Mouse (Mus musculus) cerebellum, postnatal 10 days (tissue): ENCODE data around the gene Hrh2.

Source experiments
- DNase-seq, 2 experiments: peaks; one replicate each; pipeline ENCODE4 v3.0.0; 2021; ENCODE audit warnings: mixed read lengths in 2 of 2

Gene Hrh2

DNA sequence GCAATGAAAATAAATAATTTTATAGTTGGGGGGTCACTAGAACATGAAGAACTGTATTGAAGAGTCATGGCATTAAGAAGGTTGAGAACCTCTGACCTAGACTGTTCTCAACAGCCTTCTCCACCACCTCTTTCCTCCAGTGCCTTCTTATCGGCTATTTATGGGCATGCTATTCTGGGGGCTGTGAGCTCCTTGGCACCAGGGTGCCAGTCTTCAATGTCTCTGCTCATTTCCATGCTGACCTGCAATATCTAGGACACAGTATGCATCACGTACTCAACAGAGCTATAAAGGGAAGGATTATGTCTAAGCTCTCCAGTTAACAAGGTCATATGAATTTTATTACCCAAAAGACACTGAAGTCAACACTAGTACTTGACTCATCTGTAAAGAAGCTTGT is 14.6 kb upstream of the Hrh2 start:
- no peak for DNase-seq

DNA sequence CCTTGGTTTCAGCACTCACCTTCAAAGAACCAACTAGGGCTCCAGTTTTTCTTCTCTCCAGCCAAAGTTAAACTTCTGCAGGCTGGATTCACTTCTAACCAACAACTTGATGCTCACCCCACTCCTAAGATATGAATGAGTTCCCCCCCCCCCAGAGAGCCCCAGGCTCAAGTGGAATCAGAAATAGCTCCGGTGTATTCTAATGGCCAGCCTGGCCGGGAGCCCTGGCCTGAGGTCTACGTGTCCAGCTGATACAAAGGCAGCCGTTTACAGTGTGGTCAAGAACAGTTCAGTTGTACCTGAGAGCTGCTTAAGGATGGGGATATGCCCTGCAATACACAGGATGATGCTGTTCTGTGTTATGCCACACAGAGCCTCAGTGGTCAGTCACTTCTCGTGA is 13.3 kb upstream of the Hrh2 start:
- DNase-seq: no peak

DNA sequence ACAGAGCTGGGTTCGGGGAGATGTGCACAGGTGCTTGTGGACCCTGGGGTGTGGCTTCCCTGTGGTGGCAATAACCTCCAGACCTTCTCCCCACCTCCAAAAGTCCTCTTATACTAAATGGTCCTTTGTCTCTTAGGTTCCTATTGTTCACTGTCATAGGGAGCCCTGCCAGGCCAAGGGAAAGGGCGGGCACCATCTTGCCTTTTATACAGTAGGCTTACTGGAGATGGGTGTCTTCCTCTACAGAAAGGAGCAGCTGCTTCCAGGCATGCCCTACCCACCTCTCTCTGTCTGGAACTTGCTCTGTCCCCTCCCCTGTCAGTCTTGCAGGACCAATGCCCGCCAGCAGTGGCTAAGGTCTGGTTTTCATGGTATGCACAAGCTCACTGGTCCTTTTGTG is 12.0 kb upstream of the Hrh2 start:
- DNase-seq: no peak

DNA sequence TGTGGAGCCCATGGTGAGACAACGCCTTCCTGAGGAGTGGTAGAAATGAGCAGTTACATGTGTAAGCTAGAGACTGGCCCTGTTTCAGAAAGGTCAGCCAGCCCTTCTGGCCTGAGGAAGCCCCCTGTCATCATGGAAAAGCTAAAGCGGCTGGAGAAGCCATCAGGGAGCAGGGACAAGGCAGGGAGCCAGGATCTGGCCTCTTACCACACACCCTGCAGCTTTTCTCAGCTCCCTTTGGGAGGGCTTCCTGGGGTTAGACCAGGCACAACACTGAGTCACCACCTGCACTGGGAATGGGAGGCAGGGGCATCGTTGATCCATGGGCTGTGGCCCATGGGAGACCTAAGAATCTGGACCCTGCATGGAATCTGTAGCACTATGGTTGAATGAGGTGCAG is 11.5 kb upstream of the Hrh2 start:
- peak in 1 of 2 experiments; percentile 37 for DNase-seq

DNA sequence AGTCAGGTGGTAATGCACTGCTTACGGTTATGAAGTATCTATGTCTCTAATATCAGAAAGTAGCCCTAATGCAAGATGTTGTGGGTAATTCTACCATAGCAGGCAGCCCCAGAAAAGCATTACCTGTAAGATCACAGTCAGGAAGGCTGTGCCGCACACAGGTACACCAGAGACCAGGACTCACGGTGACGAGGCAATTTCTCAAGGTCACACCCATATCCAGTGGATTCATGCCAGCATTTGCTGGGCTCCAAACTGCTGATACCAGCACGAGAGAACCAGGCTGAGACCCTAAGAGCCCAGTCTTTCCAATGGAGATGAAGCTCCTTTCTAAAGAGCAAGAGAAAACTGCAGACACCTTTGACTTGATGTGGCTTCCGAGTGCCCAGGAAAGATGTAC is 10.6 kb upstream of the Hrh2 start:
- no peak for DNase-seq

DNA sequence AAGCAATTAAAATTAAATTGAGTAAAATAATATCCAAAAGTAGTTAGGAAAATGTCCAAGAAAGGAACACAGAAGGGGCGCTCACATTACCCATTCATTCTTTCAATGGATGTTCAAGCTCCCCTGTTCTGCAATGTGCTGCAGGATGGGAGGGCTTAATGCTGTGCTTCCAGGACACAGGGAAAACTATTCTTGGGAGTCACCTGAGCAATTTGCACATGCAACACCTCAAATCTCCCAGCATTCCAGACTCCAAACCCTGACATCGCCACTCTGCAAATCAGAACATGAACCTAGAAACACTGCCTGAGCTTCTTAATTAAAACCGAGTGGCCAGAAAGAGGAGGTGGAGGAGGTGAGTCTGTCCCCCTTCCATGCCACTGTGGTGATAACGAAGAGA is 10.0 kb upstream of the Hrh2 start:
- no peak for DNase-seq

DNA sequence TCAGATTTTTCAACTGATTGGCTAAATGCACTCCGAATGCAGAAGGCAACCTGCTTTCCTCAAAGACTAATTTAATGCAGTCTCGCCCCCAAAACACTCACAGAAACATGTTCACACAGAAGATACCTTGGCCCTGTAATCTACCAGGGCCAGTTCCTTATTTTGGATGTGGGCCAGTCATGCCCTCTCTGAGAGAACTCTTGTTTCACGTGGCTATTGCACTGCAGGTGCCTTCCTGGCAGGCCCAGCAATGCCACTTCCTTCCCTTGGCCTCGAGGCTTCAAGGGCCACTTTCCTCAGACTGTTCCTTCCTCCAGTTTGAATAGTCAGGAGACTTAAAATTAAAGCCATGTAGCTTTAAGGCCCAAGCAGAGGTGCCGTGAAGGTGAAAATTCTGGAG is 5.5 kb upstream of the Hrh2 start:
- no peak for DNase-seq

DNA sequence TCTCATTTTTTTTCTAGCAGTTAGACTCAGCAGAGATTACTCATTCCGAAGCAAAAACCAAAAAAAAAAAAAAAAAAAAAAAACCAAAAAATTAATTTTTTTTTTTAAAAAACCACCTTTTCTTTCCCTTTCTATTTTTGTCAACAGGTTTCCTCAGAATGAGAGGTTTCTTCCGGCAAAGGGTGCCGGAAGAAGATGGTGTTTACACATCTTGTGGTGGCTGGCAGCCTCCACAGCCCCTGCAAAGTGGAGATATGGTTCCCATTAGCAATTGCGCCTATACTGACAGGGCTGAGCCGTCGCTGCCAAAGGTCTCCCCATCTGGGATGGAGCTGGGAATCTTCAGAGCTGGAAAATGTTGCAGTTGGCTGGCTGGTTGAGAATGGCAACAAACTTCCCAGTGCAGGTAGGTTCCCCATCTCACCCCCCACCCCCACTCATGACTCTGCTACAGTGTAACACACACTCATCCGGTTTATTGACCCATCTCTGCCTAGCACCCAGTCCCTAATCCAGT is 3.7 kb upstream of the Hrh2 start:
- no peak for DNase-seq

DNA sequence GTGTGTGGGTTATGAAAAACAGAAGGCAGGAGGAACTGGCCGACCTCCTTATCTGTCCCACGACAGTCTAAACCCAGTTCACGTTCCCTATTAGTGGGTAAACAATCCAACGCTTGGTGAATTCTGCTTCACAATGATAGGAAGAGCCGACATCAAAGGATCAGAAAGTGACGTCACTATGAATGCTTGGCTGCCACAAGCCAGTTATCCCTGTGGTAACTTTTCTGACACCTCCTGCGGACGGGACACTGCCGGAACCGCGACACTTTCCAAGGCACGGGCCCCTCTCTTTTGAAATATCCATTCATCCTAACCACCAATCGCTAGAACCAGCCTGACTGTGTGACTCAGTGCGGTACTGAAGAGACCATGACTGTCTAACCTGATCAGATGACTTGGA is 2.0 kb upstream of the Hrh2 start:
- DNase-seq: no peak

DNA sequence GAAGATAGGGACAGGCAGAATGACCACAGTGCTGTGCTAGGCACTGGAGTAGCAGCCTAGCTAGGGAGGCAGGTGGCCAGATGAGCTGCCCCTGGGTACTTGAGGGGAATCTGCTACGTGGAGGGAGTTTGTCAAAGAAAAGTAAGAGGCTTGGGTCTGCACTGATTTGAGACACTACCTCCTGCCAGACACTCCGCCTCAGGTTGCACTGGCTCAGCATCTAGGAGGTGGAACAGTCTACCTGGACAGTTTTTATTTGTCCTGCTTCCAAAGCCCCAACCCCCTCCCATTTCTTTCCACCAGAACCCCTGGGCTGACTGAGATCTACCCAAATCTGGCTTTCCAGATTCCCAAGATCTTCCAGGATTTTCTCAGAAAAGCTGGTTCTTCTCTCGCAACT is 748 bp upstream of the Hrh2 start:
- DNase-seq: no peak

DNA sequence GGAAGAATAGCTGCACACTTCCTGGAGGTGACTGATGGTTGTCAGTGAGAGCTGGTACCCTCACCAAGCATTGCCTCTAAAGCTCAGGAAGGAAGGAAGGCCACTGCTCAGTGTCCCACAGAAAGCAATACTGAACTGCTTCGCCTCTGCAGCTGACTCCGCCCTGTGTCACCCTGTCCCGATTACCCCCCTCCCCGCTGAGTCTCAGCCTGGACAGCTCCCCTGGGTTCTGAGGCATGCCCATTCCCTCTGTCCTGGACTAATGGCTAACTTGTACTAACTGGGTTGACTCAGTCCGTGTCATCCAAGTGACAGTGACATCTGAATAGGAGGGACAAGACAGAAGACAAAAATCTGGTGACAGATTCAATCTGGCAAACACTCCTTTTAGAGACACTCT is 1.7 kb downstream of the Hrh2 start:
- DNase-seq: no peak

DNA sequence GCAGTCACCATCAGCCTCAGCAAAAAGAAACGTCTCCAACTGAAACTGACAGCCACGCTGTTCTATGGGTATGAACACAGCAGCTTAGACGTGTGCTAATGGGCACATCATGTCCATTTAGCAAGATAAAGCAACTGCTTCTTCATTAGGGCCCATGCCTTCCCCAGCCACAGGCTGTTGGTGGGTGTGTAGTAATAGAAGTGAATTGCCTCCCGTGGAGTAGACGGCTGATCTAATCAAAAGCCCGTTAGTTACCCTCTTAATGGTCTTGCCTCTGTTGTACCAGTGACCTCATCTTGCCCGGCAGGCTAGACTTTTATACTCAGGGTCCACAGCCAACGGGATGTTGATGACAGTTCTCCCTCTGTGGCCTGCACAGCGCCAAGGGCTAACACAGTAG is 7.1 kb downstream of the Hrh2 start:
- DNase-seq: no peak

DNA sequence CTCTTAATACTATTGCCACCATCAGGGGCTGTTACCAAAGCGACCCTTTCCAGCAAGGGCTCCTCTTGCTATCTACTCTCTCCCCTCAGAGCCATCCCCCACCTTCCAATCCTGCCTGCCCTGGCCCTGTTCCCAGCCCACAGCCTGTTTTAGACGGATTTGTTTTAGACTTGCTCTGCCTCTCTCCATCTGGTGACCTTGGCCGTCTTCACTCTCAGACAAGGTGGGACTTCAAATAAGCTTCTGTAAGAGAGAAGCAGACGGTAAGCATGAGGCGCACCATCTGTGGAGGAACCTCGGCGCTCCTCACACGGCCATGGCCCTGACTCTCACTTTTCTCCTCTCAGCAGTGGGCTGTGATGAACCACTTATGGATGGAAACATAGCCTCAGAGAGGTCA is 10.5 kb downstream of the Hrh2 start:
- peak; percentile 97 to 98 for DNase-seq

DNA sequence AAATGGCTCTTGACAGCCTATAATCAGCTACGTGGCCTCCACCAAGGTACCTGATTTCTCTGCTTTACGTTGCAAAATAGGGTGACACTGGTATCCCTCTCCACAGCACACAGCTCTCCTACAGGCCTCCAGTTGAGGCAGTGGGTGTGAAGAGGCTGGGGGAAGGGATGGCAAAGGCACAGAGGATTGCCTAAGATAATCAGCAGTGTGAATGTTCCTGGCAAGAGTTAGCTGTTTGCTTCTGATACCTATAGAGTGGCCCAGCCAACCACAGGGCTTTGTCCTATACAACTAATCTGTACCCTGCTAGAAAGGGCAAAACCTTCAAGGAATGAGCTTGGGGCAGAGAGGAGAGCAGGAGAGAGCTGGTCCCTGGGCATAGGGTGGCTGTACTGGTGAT is 11.5 kb downstream of the Hrh2 start:
- no peak for DNase-seq

DNA sequence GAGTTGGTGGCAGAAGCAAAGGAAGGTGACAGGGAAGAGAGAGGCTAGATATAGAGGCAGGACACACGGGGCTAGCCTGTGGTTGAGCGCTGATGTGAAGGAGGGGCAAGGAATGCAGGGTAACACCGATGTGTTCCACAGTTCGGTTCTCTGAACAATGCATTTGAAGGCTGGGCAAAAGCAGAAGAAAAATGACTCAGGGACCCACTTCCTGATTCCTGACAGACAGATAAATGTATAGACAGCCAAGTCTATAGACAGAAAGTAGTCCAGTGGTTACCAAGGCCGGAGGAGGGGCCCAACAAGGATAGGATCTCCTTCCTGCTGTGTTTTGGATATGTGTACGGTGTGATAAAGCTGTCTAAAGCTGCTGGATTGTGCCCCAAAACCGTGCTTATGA is 13.3 kb downstream of the Hrh2 start:
- DNase-seq: no peak

DNA sequence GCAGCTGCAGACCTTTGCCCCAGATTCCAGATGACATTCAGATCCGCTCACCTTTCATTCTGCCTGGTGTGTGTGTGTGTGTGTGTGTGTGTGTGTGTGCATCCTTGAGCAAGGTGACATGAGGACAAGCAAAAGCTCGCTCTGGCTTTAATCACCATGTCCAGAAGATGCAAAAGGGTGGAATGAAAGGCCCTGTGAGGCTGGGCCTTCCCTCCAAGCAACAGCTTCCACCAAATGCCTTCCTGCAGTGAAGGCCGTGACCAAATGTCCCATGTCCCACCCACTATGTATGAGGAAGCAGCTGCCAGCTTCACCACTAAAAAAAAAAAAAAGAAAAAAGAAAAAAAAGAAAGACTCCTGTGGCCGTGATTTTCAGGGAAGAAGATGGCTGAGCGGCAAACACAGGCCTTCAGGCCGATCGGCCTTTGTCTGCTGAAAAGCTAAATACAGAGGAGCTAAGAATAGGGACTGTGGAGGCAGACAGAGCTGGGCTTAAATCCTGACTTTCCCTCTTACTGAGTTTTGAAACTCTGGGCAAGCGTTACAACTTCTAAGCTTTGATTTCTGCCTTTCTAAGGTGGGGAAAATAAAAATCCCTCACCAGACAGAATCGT is 14.3 kb downstream of the Hrh2 start:
- peak; percentile 52 to 56 for DNase-seq

DNA sequence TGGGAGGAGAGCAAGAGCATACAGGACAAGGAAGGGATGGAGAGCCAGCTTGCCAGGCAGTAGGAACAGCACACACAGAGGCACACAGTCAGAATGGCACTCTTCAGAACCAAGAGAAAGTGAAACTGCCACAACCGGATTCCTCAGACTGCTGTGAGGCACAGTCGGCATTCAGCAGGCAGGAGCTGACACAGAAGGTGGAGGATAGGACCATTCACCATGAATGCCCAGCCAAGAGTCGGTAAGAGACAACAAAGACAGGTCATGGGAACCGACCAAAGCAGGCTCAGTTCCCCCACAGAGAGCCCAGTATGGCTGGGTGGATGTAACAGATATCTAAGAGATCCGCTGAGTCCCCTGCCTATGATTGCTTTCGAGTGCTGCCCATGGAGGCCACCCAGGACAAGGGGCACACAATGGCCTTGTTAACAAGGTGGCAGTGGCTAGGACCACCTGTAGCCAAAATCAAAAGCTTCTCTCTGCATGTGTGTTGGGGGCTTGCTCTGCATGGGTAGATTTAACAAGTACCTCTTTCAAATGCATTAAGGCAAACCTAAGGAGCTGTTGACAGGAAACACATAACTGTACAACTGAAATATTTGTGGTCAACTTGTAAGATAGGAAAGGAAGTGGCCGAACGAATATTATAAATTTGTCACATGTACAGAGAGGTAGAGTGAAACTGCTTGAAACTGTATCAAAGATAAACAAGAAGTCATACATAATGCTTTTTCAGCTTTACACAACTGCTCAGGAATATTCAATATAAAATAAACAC is 17.7 kb downstream of the Hrh2 start:
- DNase-seq: no peak

DNA sequence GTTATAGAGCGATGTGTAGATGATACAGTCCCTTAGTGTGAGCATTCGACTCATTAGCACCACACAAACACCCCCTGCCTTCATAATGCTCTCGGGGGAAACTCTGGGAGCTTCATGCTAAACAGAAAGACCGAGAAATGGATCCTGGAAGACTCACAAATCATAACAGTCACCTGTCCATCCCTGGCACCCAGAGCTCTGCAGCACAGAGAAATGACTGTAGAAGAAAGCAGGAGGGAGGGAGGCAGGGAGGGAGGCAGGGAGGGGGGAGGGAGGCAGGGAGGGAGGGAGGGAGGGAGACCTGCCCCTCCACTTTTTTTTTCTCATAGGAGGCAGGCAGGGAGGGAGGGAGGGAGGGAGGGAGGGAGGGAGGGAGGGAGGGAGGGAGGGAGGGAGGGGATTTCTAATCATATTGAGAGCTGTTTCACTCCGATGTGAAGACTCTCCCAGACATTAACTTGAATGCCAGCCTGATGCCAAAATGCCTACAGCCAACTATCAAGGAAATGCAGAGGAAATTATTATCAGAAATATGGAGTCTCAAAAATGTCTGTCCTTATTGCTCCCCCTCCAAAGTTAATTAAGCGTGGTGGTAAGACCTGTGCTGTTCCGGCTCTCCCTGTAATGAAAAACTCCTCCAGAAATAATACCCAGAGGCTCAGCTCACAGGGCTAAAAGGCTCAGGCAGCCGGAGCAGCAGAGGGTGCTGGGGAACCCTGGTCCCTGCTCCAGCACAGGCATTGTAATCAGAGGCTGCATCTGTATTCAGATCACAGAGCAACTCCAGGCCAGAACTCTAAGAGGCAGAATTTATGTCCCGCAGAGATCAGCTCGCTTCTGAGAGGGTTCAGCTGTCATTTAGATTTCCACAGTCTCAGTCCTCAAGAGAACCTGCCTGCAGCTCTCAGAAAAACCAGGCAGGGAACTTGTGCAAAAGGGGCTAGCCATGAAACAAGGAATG is 19.9 kb downstream of the Hrh2 start:
- peak; percentile 52 to 62 for DNase-seq

DNA sequence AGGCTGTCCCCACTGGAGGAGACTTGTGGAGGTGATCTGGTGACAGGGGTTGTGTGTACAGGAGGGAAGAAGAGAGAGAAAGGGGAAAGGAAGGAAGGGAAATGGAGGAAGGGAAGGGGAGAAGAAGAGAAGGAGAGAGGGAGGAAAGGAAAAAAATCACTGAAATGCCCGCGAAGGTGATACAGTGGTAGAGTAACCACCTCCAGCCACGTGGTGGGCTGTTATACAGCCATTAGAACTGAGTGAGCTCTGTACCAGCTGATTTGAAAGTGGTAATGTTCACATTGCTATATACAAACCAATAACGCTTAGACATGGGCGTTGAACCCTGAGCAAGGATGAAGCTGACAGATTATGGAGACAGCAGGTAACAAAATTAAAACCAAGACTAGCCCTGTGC is 20.6 kb downstream of the Hrh2 start:
- no peak for DNase-seq

DNA sequence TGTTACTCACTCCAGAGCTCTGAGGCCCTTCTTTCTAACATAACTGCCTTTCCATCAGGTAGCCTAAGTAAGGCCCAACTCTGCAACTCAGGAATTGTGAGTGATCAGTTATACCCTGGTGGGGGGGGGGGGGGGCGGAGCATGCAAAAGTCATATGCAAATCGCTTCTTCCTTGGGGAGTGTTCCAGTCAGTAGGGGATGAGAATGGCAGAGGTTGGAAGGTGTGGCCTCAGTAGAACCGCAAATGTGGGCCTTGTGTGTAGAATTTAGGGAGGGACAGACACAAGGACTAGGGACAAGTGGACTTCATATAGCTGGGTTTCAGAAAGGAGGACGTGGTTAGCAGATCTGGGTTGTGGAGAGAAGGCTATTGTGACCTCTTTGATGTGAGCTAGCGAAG is 23.3 kb downstream of the Hrh2 start:
- no peak for DNase-seq

DNA sequence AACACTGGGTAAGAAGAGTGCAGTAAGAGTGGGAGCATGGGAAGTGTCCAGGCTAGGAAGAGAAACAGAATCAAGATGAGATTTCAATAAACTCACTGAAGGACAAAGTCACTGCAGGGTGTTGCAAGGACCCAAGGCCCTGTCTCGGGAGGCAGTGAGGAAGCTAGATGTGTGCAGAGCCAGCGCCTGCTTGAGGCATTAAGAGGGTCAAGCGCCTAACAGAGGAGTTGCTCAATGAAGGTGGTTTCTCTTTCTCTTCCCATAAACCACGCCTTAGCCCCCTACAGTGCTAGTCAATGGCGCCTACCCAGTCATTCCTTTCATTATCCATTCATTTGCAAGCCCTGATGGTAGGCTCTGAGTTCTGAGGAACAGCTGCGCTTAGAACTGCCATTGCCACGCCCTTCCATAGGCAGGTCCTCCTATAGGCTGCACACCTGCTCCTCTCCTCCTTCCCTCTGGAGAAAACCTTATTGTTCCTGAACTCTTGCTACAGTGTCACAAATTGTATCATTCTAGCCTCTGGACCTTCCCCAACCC is 23.9 kb downstream of the Hrh2 start:
- no peak for DNase-seq

DNA sequence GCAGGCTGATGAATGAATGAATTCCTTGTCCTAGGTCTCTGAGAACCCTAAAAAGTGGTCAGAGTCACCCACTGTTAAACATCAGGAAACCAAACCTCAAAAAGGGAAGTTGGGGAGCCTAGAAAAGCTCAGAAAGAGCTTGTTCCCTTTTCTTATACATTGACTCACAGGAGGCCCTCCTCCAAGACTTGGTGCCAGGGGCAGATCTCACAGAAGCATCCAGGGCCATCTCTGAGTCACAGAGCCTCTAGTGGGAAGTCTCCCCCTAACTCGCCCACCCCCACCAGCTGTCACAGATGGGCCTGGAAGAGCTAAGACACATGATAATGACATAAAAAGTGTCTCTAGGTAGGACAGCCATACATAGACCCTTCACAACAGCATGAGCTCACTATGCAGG is 26.4 kb downstream of the Hrh2 start:
- no peak for DNase-seq

DNA sequence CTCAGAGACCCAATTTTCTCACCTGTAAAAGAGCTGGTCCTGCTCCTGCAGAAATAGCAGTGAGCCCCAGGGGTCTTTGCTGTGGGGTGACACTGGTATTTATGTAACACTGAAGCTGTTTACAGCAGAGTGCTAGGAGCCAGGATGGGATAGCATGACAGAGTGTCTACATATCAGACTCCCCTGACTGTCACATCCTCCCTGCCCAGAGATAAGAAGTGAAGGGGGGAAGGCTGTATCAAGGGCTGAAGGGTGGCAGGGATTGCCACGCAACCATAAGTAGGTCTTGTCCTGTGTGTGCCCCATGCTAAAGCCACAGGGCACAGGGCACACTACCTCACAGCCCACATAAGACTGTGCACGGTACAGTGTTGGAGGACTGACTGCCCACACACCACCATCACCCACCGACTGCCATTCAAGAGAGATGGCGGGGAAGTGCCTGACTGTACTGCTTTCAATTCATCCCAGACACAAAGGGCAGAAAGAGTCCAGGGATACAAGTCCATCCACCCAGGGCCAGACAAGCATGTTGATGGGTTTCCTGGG is 29.8 kb downstream of the Hrh2 start:
- DNase-seq: no peak
